Mouse (Mus musculus) kidney, adult 11 months (tissue): Measurements from ENCODE around the gene Lrch3.

ENCODE experiments used
- DNase-seq: peaks from one replicate; pipeline ENCODE4 v3.0.0; 2022

Lrch3 gene

GRCm38 (mm10) chr16:33056786-33057185 lies 142.9 kb downstream of the Lrch3 start:
- no peak for DNase-seq

GRCm38 (mm10) chr16:33058033-33058432 lies 144.1 kb downstream of the Lrch3 start:
- DNase-seq: no peak

- DNase-seq: peak; percentile 32
Measured at GRCm38 (mm10) chr16:33058656-33059055, 144.8 kb downstream of the Lrch3 start.

- DNase-seq: no peak
Measured at GRCm38 (mm10) chr16:33059471-33059870, 145.6 kb downstream of the Lrch3 start.

- DNase-seq: no peak
Measured at GRCm38 (mm10) chr16:33060926-33061325, 147.0 kb downstream of the Lrch3 start.

- no peak for DNase-seq
Measured at GRCm38 (mm10) chr16:33061400-33061799, 147.5 kb downstream of the Lrch3 start.

- DNase-seq: peak; percentile 92
Measured at GRCm38 (mm10) chr16:33062024-33062681, 148.3 kb downstream of the Lrch3 start, which contains the start of gene Lmln. TSS of gene Lmln (plus strand) at chr16:33062521.

- DNase-seq: peak; percentile 74
Measured at GRCm38 (mm10) chr16:33062682-33063131, 148.8 kb downstream of the Lrch3 start.

GRCm38 (mm10) chr16:33063267-33063666 lies 149.4 kb downstream of the Lrch3 start:
- no peak for DNase-seq

GRCm38 (mm10) chr16:33064636-33065035 lies 150.7 kb downstream of the Lrch3 start:
- DNase-seq: no peak
